Mouse (Mus musculus): ENCODE data around the gene Lrp3. TPM values are rescaled to one million over a fixed set of nuclear protein-coding genes. Genes with fewer than 3 reads are reported as not detected.

Gene Lrp3
- polyA plus RNA-seq, 1 experiment = 57.3 TPM

GRCm38 (mm10) chr7:35150860-35151259 lies 64.4 kb downstream of the Lrp3 start:
- no peaks in the 10 kb centered on the region for H3K4me1 ChIP-seq (ENCODE audit: control insufficient read depth, insufficient read depth, low read length)
- TF ChIP-seq POLR2A (IDR thresholded peaks at IDR 0.05; ENCODE audit: extremely low read depth, insufficient read depth, low read length) (no peak), CTCF (IDR thresholded peaks at IDR 0.05; ENCODE audit: extremely low read depth, insufficient read depth, low read length) (no peak)
- no peak overlapping the region for H3K27ac ChIP-seq (ENCODE audit: insufficient read depth, low read length)
- no peak overlapping the region for H3K4me3 ChIP-seq (ENCODE audit: insufficient read depth, low read length)

Other genes starting within 250 kb of the Lrp3 start
- gene Cebpg, start 158.9 kb downstream of the Lrp3 start, polyA plus RNA-seq (2012; rRNA removed) = 25.8 and 27.7 TPM in 2 replicates
- gene Cebpa, start 96.2 kb downstream of the Lrp3 start, polyA plus RNA-seq (2012; rRNA removed) = 6.5 and 7.9 TPM in 2 replicates
- 59.3 and 60.4 TPM in 2 replicates for gene Slc7a10, start 29.1 kb downstream of the Lrp3 start, polyA plus RNA-seq (2012; rRNA removed)
- gene Gpatch1, start 102.9 kb upstream of the Lrp3 start, polyA plus RNA-seq (2012; rRNA removed) = 21.7 and 24.1 TPM in 2 replicates
- 5.6 and 5.8 TPM in 2 replicates for gene Rhpn2, start 118.7 kb upstream of the Lrp3 start, polyA plus RNA-seq (2012; rRNA removed)
- gene Faap24, start 181.3 kb upstream of the Lrp3 start, polyA plus RNA-seq (2012; rRNA removed) = 5.7 and 6.3 TPM in 2 replicates
- gene Cep89, start 181.5 kb upstream of the Lrp3 start, polyA plus RNA-seq (2012; rRNA removed) = 27.9 and 29.6 TPM in 2 replicates
- 0.06 TPM in 1 of 2 replicates, not detected in the other for gene Slc7a9, start 233.3 kb upstream of the Lrp3 start, polyA plus RNA-seq (2012; rRNA removed)

Data from cortical plate, adult 2 months (tissue).